Mouse (Mus musculus) hindbrain, embryonic 13.5 days (tissue): Measurements from ENCODE around the gene Il17rd. TPM values are rescaled to one million over a fixed set of nuclear protein-coding genes. Genes with fewer than 3 reads are reported as not detected.

ENCODE experiments used
- ATAC-seq: fragments of 200-750 bp; cut with Nextera tagmentation; 2 replicates; pipeline ENCODE4 v1.8.0; 2017; ENCODE audit warnings: moderate TSS enrichment; ENCODE audit not compliant: low FRiP score
- H3K27ac ChIP-seq: fragments of 300-500 bp; sonication (generic); 2 replicates; pipeline ENCODE4 v1.5.1; 2015; ENCODE audit warnings: inconsistent platforms, mild to moderate bottlenecking, moderate library complexity
- H3K27me3 ChIP-seq: fragments of 300-500 bp; sonication (generic); 2 replicates; pipeline ENCODE4 v1.6.1; 2015; ENCODE audit warnings: mild to moderate bottlenecking, inconsistent platforms
- H3K36me3 ChIP-seq: fragments of 300-500 bp; sonication (generic); 2 replicates; pipeline ENCODE4 v1.6.1; 2015; ENCODE audit warnings: mild to moderate bottlenecking, inconsistent platforms
- H3K4me1 ChIP-seq: fragments of 300-500 bp; sonication (generic); replicated peaks from 2 replicates; pipeline ENCODE4 v1.6.1; 2015; ENCODE audit warnings: inconsistent platforms
- H3K4me2 ChIP-seq: fragments of 300-500 bp; sonication (generic); 2 replicates; pipeline ENCODE4 v1.6.1; 2015; ENCODE audit warnings: inconsistent platforms, mild to moderate bottlenecking, moderate library complexity
- H3K4me3 ChIP-seq: fragments of 300-500 bp; sonication (generic); 2 replicates; pipeline ENCODE4 v1.5.1; 2015; ENCODE audit warnings: mild to moderate bottlenecking, inconsistent platforms
- H3K9ac ChIP-seq: fragments of 300-500 bp; sonication (generic); 2 replicates; pipeline ENCODE4 v1.6.1; 2015; ENCODE audit warnings: mild to moderate bottlenecking, inconsistent platforms
- H3K9me3 ChIP-seq: fragments of 300-500 bp; sonication (generic); 2 replicates; pipeline ENCODE4 v1.6.1; 2016; ENCODE audit warnings: inconsistent platforms
- WGBS: fragments of 180-500 bp; shearing (Covaris S2); methylation state at CpG from one replicate; pipeline ENCODE4 v1.1.7; 2015; 5-methylcytosine and 5-hydroxymethylcytosine counted together
- polyA plus RNA-seq: library from polyadenylated mRNA; unstranded; fragments of >200 nt; fragmentation: Nextera tagmentation; extraction: Ambion mirVana; gene quantifications from 2 replicates; pipeline ENCODE4 v1.2.1, GENCODE M21; 2015

Gene Il17rd
- 2.8 and 3.4 TPM in 2 replicates for polyA plus RNA-seq

GRCm38 (mm10) chr14:27038783-27039182, at the start of gene Il17rd:
Il17rd (plus strand) TSS chr14:27038941.
- Histone ChIP-seq H3K4me1 (peaks cover 18% of the 10 kb centered on the region), H3K4me3 (peak within 1 kb of the TSS; percentile 60), H3K4me2 (peak within 1 kb of the TSS; percentile 96), H3K27ac (peak within 1 kb of the TSS; percentile 55), H3K27me3 (peaks cover 38% of the 10 kb centered on the region), H3K9ac (peak within 1 kb of the TSS; percentile 83), H3K36me3 (no peaks in the 10 kb centered on the region), H3K9me3 (no peaks in the 10 kb centered on the region)
- WGBS, result under 1% methylated on average over 29 of the region's 29 CpGs
- peak; percentile 92 for ATAC-seq

GRCm38 (mm10) chr14:26991622-26992021, 47.1 kb upstream of the Il17rd start:
- Histone ChIP-seq H3K27ac (no peak overlapping the region), H3K4me3 (no peak overlapping the region), H3K9ac (no peak overlapping the region), H3K4me2 (no peak overlapping the region), H3K27me3 (no peaks in the 10 kb centered on the region), H3K4me1 (0 out of 2 replicates have a peak, but pooled peaks cover 6% of the 10 kb centered on the region), H3K36me3 (no peaks in the 10 kb centered on the region), H3K9me3 (no peaks in the 10 kb centered on the region)
- ATAC-seq, result no peak
- WGBS, result 65% methylated on average over 18 of the region's 18 CpGs

- Histone ChIP-seq H3K27ac (no peak overlapping the region), H3K36me3 (no peaks in the 10 kb centered on the region), H3K4me1 (0 out of 2 replicates have a peak, but pooled peaks cover 6% of the 10 kb centered on the region), H3K9ac (no peak overlapping the region), H3K27me3 (no peaks in the 10 kb centered on the region), H3K4me3 (no peak overlapping the region), H3K9me3 (no peaks in the 10 kb centered on the region), H3K4me2 (no peak overlapping the region)
- WGBS, result 82% methylated on average over 3 of the region's 3 CpGs
- ATAC-seq, result no peak
These were observed 45.3 kb upstream of the Il17rd start for GRCm38 (mm10) chr14:26993427-26993826.

GRCm38 (mm10) chr14:26994211-26994741, 44.5 kb upstream of the Il17rd start, which contains the start of gene Hesx1:
Hesx1 (plus strand) TSS chr14:26994416.
- WGBS, result 8% methylated on average over 16 of the region's 16 CpGs
- ATAC-seq, result no peak

GRCm38 (mm10) chr14:26996257-26996656, 42.5 kb upstream of the Il17rd start:
- Histone ChIP-seq H3K4me1 (peaks cover 10% of the 10 kb centered on the region), H3K4me3 (no peak overlapping the region), H3K9ac (no peak overlapping the region), H3K9me3 (no peaks in the 10 kb centered on the region), H3K36me3 (no peaks in the 10 kb centered on the region), H3K4me2 (no peak overlapping the region), H3K27me3 (peaks cover 7% of the 10 kb centered on the region; the same call in 1 of the 2 replicates), H3K27ac (no peak overlapping the region)
- no peak for ATAC-seq

More at GRCm38 (mm10) chr14:26994211-26994741, 44.5 kb upstream of the Il17rd start, which contains the start of gene Hesx1:
- H3K36me3 ChIP-seq, result no peaks in the 10 kb centered on the region
- peak within 1 kb of the TSS; percentile 35 for H3K4me3 ChIP-seq
- no peak within 1 kb of the TSS for H3K27ac ChIP-seq
- H3K9ac ChIP-seq, result peak within 1 kb of the TSS; percentile 51
- H3K4me1 ChIP-seq, result 0 out of 2 replicates have a peak, but pooled peaks cover 6% of the 10 kb centered on the region
- peak within 1 kb of the TSS; percentile 54 for H3K4me2 ChIP-seq
- no peaks in the 10 kb centered on the region for H3K9me3 ChIP-seq
- peaks cover under 1% of the 10 kb centered on the region; the same call in 1 of the 2 replicates for H3K27me3 ChIP-seq

- ATAC-seq, result no peak
- Histone ChIP-seq H3K27me3 (peaks cover 10% of the 10 kb centered on the region; the same call in 1 of the 2 replicates), H3K4me2 (0 out of 2 replicates have a peak overlapping the region, but pooled peaks have one; percentile 15), H3K36me3 (no peaks in the 10 kb centered on the region), H3K4me1 (peaks cover 5% of the 10 kb centered on the region), H3K9me3 (no peaks in the 10 kb centered on the region), H3K27ac (no peak overlapping the region), H3K9ac (no peak overlapping the region), H3K4me3 (no peak overlapping the region)
- 4% methylated on average over 11 of the region's 11 CpGs for WGBS
These were observed 38.4 kb upstream of the Il17rd start for GRCm38 (mm10) chr14:27000386-27000785.

- WGBS, result 83% methylated on average over 7 of the region's 7 CpGs
- no peaks in the 10 kb centered on the region for H3K9me3 ChIP-seq
- no peak overlapping the region for H3K27ac ChIP-seq
- H3K27me3 ChIP-seq, result peaks cover 3% of the 10 kb centered on the region; the same call in 1 of the 2 replicates
- ATAC-seq, result no peak
- H3K4me3 ChIP-seq, result no peak overlapping the region
- peaks cover 5% of the 10 kb centered on the region for H3K4me1 ChIP-seq
- no peaks in the 10 kb centered on the region for H3K36me3 ChIP-seq
- no peak overlapping the region for H3K9ac ChIP-seq
- H3K4me2 ChIP-seq, result no peak overlapping the region
These were observed 33.8 kb upstream of the Il17rd start for GRCm38 (mm10) chr14:27004906-27005305.

- 0 out of 2 replicates have a peak, but pooled peaks cover 3% of the 10 kb centered on the region for H3K27me3 ChIP-seq
- H3K4me2 ChIP-seq, result no peak overlapping the region
- H3K9me3 ChIP-seq, result no peaks in the 10 kb centered on the region
- H3K4me1 ChIP-seq, result no peaks in the 10 kb centered on the region
- H3K4me3 ChIP-seq, result no peak overlapping the region
- H3K27ac ChIP-seq, result no peak overlapping the region
- 24% methylated on average over 6 of the region's 6 CpGs for WGBS
- H3K9ac ChIP-seq, result no peak overlapping the region
- no peaks in the 10 kb centered on the region for H3K36me3 ChIP-seq
- no peak for ATAC-seq
These were observed 32.8 kb upstream of the Il17rd start for GRCm38 (mm10) chr14:27005937-27006336.

- Histone ChIP-seq H3K36me3 (no peaks in the 10 kb centered on the region), H3K4me3 (no peak overlapping the region), H3K9ac (no peak overlapping the region), H3K4me1 (no peaks in the 10 kb centered on the region), H3K27me3 (no peaks in the 10 kb centered on the region), H3K9me3 (no peaks in the 10 kb centered on the region), H3K27ac (no peak overlapping the region), H3K4me2 (no peak overlapping the region)
- 87% methylated on average over 5 of the region's 5 CpGs for WGBS
- ATAC-seq, result no peak
These were observed 27.2 kb upstream of the Il17rd start for GRCm38 (mm10) chr14:27011561-27011960.

GRCm38 (mm10) chr14:27013658-27014057, 25.1 kb upstream of the Il17rd start:
- no peaks in the 10 kb centered on the region for H3K4me1 ChIP-seq
- no peak for ATAC-seq
- no peak overlapping the region for H3K4me2 ChIP-seq
- no peak overlapping the region for H3K27ac ChIP-seq
- no peaks in the 10 kb centered on the region for H3K27me3 ChIP-seq
- H3K4me3 ChIP-seq, result no peak overlapping the region
- 72% methylated on average over 4 of the region's 4 CpGs for whole genome bisulfite sequencing
- no peaks in the 10 kb centered on the region for H3K9me3 ChIP-seq
- no peaks in the 10 kb centered on the region for H3K36me3 ChIP-seq
- no peak overlapping the region for H3K9ac ChIP-seq

GRCm38 (mm10) chr14:27017936-27018335, 20.8 kb upstream of the Il17rd start:
- Histone ChIP-seq H3K4me1 (no peaks in the 10 kb centered on the region), H3K4me3 (no peak overlapping the region), H3K9me3 (no peaks in the 10 kb centered on the region), H3K27me3 (no peaks in the 10 kb centered on the region), H3K9ac (no peak overlapping the region), H3K27ac (no peak overlapping the region), H3K4me2 (no peak overlapping the region), H3K36me3 (no peaks in the 10 kb centered on the region)
- no peak for ATAC-seq
- WGBS, result 96% methylated on average over 2 of the region's 2 CpGs

- H3K9ac ChIP-seq, result no peak overlapping the region
- H3K4me2 ChIP-seq, result no peak overlapping the region
- no peak overlapping the region for H3K27ac ChIP-seq
- WGBS, result 89% methylated on average over 14 of the region's 14 CpGs
- H3K4me3 ChIP-seq, result no peak overlapping the region
- no peaks in the 10 kb centered on the region for H3K36me3 ChIP-seq
- no peaks in the 10 kb centered on the region for H3K4me1 ChIP-seq
- H3K27me3 ChIP-seq, result no peaks in the 10 kb centered on the region
- ATAC-seq, result no peak
- H3K9me3 ChIP-seq, result no peaks in the 10 kb centered on the region
These were observed 18.9 kb upstream of the Il17rd start for GRCm38 (mm10) chr14:27019850-27020249.

- no peaks in the 10 kb centered on the region for H3K4me1 ChIP-seq
- H3K4me3 ChIP-seq, result no peak overlapping the region
- no peaks in the 10 kb centered on the region for H3K27me3 ChIP-seq
- no peak overlapping the region for H3K4me2 ChIP-seq
- H3K27ac ChIP-seq, result no peak overlapping the region
- no peak overlapping the region for H3K9ac ChIP-seq
- no peaks in the 10 kb centered on the region for H3K9me3 ChIP-seq
- ATAC-seq, result no peak
- H3K36me3 ChIP-seq, result no peaks in the 10 kb centered on the region
- WGBS, result 50% methylated on average over 11 of the region's 11 CpGs
These were observed 15.9 kb upstream of the Il17rd start for GRCm38 (mm10) chr14:27022876-27023275.
